Mouse (Mus musculus) lung, postnatal 0 days (tissue): ENCODE data around the gene Gm10639. TPM values are rescaled to one million over a fixed set of nuclear protein-coding genes. Genes with fewer than 3 reads are reported as not detected.

Experiments used
- ATAC-seq: fragments of 200-750 bp; cut with Nextera tagmentation; 2 replicates; pipeline ENCODE4 v1.8.0; 2017; ENCODE audit warnings: moderate library complexity
- DNase-seq: peaks from one replicate; pipeline ENCODE4 v3.0.0-alpha.2; 2016; ENCODE audit warnings: low spot score
- H3K27ac ChIP-seq: fragments of 300-500 bp; sonication (generic); 2 replicates; pipeline ENCODE4 v1.5.1; 2014; ENCODE audit warnings: antibody characterized with exemption, mild to moderate bottlenecking, low read length, mixed read lengths
- H3K27me3 ChIP-seq: fragments of 300-500 bp; sonication (generic); replicated peaks from 2 replicates; pipeline ENCODE4 v1.6.1; 2014; ENCODE audit warnings: low read length, mixed read lengths; ENCODE audit not compliant: insufficient read depth
- H3K36me3 ChIP-seq: fragments of 300-500 bp; sonication (generic); 2 replicates; pipeline ENCODE4 v1.6.1; 2014; ENCODE audit warnings: low read length, mixed read lengths; ENCODE audit not compliant: insufficient read depth
- H3K4me1 ChIP-seq: fragments of 300-500 bp; sonication (generic); 2 replicates; pipeline ENCODE4 v1.6.1; 2014; ENCODE audit warnings: antibody characterized with exemption, low read depth, low read length, mixed read lengths; ENCODE audit not compliant: insufficient read depth
- H3K4me2 ChIP-seq: fragments of 300-500 bp; sonication (generic); replicated peaks from 2 replicates; pipeline ENCODE4 v1.6.1; 2014; ENCODE audit warnings: low read depth, mild to moderate bottlenecking, low read length, moderate library complexity, mixed read lengths
- H3K4me3 ChIP-seq: fragments of 300-500 bp; sonication (generic); 2 replicates; pipeline ENCODE4 v1.5.1; 2014; ENCODE audit warnings: low read depth, low read length
- H3K9ac ChIP-seq: fragments of 300-500 bp; sonication (generic); replicated peaks from 2 replicates; pipeline ENCODE4 v1.6.1; 2014; ENCODE audit warnings: low read depth, mild to moderate bottlenecking
- H3K9me3 ChIP-seq: fragments of 300-500 bp; sonication (generic); 2 replicates; pipeline ENCODE4 v1.6.1; 2016; ENCODE audit warnings: low read length, mixed read lengths
- CTCF ChIP-seq: IDR thresholded peaks from 2 replicates; pipeline ENCODE4 v1.5.1; 2016; ENCODE audit warnings: antibody characterized with exemption, mild to moderate bottlenecking
- EP300 ChIP-seq: IDR thresholded peaks from 2 replicates; pipeline ENCODE4 v1.6.1; 2016; ENCODE audit warnings: antibody characterized with exemption, mild to moderate bottlenecking, control low read depth
- WGBS: fragments of 180-500 bp; shearing (Covaris S2); extraction: QIAGEN DNeasy Blood & Tissue Kit; methylation state at CpG from one replicate; pipeline ENCODE4 v1.1.7; 2014; 5-methylcytosine and 5-hydroxymethylcytosine counted together
- polyA plus RNA-seq: library from polyadenylated mRNA; unstranded; fragments of >200 nt; fragmentation: Nextera tagmentation; extraction: Ambion mirVana; gene quantifications from 2 replicates; pipeline ENCODE4 v1.2.1, GENCODE M21; 2015

Gene Gm10639
- polyA plus RNA-seq, 1 experiment from 2014 or later: 0.29 TPM

- DNase-seq (no peak), ATAC-seq (no peak)
- Histone ChIP-seq H3K4me3 (no peak overlapping the region), H3K36me3 (no peaks in the 10 kb centered on the region), H3K9ac (no peak overlapping the region), H3K4me1 (no peaks in the 10 kb centered on the region), H3K9me3 (no peaks in the 10 kb centered on the region), H3K27ac (no peak overlapping the region), H3K4me2 (no peak overlapping the region), H3K27me3 (no peaks in the 10 kb centered on the region)
- WGBS: 70% methylated on average over 6 of the region's 6 CpGs
- no peak for TF ChIP-seq CTCF
- no peak for TF ChIP-seq EP300
These were observed 61.9 kb downstream of the Gm10639 start for GRCm38 (mm10) chr9:78351504-78352220.

Other genes starting within 250 kb of the Gm10639 start
- 0.14 TPM in 2 replicates for gene Gcm1, start 238.0 kb upstream of the Gm10639 start, polyA plus RNA-seq
- gene Fbxo9, start 180.9 kb upstream of the Gm10639 start, polyA plus RNA-seq: 55.1 and 59.9 TPM in 2 replicates
- 19.3 and 23.0 TPM in 2 replicates for gene Ick, start 180.7 kb upstream of the Gm10639 start, polyA plus RNA-seq
- gene Gsta4, start 107.1 kb upstream of the Gm10639 start, polyA plus RNA-seq: 107 and 112 TPM in 2 replicates
- 0.97 and 1.2 TPM in 2 replicates for gene Gsta1, start 59.3 kb upstream of the Gm10639 start, polyA plus RNA-seq
- gene Gm3776, start 32.8 kb upstream of the Gm10639 start, polyA plus RNA-seq: 0.51 and 0.62 TPM in 2 replicates
- gene Omt2a, start 24.9 kb downstream of the Gm10639 start, polyA plus RNA-seq: not detected in 2 replicates
- gene Omt2b, start 37.7 kb downstream of the Gm10639 start, polyA plus RNA-seq: not detected in 2 replicates
- 4.8 and 4.9 TPM in 2 replicates for gene Gsta2, start 65.9 kb downstream of the Gm10639 start, polyA plus RNA-seq
- 0.71 and 0.81 TPM in 2 replicates for gene Dppa5a, start 78.3 kb downstream of the Gm10639 start, polyA plus RNA-seq
- 3.3 and 4.1 TPM in 2 replicates for gene Ooep, start 88.8 kb downstream of the Gm10639 start, polyA plus RNA-seq
- gene Ddx43, start 105.9 kb downstream of the Gm10639 start, polyA plus RNA-seq: 0.05 TPM in 1 of 2 replicates, not detected in the other
- gene Cgas, start 153.3 kb downstream of the Gm10639 start, polyA plus RNA-seq: 0.86 TPM in 2 replicates
- gene Mto1, start 158.3 kb downstream of the Gm10639 start, polyA plus RNA-seq: 11.2 and 12.2 TPM in 2 replicates
- 0.80 and 0.88 TPM in 2 replicates for gene Gm17324, start 158.9 kb downstream of the Gm10639 start, polyA plus RNA-seq
- 2,930 and 3,003 TPM in 2 replicates for gene Eef1a1, start 199.2 kb downstream of the Gm10639 start, polyA plus RNA-seq